Mouse (Mus musculus) heart, adult 8-10 months (tissue): ENCODE results near the gene Tmem132d. TPM values are rescaled to one million over a fixed set of nuclear protein-coding genes. Genes with fewer than 3 reads are reported as not detected.
"Not testable (repeated sequence)": the region's sequence is repeated elsewhere in the genome, so short reads cannot be mapped to it uniquely, and the experiment has no call there.

Experiments used
- DNase-seq: peaks from one replicate; pipeline ENCODE4 v3.0.0; 2022; ENCODE audit warnings: low spot score
- total RNA-seq, 4 experiments: library from RNA; stranded (reverse); gene quantifications; 2 replicates each; pipeline ENCODE4 v1.2.4; 2022

Tmem132d gene
- total RNA-seq, 4 experiments from 2014 or later, result not detected

DNA sequence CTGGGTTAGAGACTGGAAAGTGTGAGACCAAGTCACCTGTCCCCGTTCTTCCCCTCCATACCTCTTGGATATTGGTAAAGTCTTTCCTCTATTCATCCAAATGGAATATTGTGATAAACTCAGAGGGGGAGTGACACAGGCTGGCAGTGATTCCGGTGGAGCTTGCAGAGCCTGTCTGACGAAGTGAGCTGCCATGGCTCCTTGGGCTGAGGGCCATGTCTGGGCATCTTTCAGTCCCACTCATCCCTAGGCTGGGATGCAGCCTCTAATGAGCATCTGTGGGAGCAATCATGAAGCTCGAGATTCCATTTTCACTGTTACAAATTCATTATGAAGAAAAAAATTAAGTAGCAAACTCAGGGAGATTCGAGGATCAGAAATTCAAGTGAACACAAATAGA, 332.5 kb downstream of the Tmem132d start:
- no peak for DNase-seq

DNA sequence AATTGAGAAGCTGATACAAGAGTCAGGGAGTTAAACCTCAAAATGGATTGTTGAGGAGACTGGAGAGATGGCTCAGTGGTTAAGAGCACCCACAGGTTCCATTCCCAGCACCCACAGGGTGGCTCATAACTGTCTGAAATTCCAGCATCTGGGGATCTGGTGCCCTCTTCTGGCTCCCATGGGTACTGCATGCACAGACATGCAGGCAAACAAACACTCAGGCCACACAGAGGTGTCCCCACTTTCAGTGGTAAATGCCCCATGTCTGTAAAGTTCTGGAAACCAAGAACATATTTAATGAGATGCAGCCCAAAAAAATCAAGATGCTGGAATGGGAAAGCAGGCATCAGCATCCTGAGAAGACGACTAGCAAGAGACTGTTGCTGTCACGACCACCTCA, 333.4 kb downstream of the Tmem132d start:
- DNase-seq, result no peak

DNA sequence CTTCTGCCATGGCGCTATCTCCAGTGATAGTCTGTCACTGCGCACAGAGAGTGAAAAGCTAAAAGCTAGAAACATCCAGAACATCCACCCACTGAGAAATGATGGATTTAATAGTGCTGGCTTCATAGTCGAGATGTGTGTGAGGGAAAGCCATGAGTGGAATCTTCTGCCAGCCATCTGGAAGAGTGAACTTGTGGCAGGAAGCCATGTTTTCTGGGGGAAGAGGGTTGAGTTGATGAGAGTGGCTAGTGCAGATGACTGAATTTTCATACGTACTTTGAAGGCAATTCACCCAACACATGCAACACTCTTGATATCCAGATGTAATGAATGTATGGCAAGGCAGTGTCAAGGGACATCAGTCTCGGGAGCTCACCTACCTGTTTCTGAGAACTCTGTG, 342.3 kb downstream of the Tmem132d start:
- no peak for DNase-seq

DNA sequence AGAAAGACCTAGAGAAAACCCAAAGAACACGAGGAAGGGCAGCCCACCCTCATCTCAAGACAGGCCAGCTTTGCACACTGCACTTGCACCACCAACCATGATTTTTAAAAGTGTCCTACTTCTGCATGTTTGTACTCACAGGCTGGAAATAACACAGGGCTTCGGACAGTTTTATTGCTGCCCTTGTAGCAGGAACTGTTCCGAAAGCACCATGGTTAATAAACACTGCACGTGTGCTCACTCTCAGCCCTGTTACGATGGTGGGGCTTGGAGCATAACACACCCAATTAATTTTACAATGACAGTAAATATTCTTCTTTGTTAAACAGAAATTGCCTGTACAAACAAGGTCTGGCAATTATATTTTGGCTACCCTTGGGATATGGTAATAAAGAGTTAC, 357.4 kb downstream of the Tmem132d start:
- DNase-seq, result no peak

DNA sequence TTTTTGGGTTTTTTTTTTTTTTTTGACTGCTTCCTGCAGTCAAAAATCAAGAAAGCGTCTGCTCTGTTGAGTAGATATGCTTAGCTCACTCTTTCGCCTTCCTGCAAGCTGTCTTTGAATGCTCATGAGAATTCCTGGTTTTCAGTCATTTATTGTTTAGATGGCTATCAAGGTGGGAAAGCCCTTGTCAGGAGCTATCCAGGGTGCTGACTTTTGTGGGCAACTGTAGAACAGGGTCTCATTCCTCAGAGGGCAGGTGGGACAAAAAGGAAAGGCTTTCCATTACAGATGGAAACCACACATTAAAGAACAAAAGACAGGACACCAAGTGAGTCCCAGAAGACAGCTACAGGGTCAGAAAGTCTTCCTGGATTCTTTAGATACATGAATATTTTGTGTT, 360.3 kb downstream of the Tmem132d start:
- no peak for DNase-seq

DNA sequence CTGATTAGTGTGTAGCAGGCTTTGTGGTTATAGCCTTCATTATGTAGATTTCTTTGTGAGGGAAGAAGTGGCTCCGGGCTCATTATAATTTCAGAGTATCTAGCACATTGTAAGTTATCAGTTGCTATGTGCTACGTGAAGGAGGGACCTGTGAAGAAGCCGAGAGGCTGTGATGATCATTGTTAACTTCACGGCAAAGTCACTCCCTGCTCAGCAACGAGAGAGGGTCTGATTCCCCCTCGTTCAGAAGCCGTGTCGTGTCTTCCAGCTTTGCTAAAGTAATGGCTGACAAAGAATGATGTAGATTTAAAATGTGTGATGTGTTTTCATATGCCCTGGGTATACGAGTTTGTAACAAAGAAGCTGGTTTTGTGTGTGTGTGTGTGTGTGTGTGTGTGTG, 391.1 kb downstream of the Tmem132d start:
- DNase-seq, result no peak

DNA sequence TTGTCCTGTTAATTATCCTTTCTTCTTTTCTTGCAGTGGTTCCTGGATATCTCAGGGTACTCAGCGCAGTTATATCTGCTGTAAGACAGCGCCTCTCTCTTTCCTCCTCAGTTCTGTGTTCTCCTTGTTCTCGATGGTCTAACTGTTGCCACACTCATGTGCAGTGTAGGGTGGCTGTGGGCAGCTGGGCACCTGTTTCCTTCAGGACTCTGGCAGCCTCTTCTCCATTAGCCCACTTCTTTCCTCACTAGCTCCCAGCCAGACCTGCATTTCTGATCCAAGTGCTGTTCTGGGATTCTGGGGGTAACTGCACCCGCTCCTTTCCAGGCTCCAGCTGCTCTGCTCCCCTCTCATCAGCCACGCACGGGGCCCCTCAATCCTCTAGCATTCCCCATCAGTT, 392.8 kb downstream of the Tmem132d start:
- DNase-seq, result no peak

DNA sequence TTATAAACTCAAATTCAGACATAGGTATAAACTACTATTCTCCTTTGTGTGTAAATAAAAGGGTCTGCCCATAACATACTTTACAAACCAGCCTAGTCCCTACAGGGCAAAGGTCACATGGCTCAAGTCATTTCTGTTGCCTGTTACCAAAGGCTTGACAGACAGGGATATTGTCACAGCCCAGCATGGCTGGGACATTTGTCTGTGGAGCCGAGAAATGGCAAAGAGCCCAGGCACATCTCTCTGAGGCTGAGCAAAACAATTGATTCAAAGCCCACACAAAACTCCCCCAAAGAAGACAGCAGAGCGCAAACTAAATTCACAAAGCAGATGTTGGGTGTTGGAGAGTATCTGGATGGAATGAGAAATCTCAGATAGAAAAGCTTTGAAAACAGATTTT, 405.8 kb downstream of the Tmem132d start:
- DNase-seq, result no peak

DNA sequence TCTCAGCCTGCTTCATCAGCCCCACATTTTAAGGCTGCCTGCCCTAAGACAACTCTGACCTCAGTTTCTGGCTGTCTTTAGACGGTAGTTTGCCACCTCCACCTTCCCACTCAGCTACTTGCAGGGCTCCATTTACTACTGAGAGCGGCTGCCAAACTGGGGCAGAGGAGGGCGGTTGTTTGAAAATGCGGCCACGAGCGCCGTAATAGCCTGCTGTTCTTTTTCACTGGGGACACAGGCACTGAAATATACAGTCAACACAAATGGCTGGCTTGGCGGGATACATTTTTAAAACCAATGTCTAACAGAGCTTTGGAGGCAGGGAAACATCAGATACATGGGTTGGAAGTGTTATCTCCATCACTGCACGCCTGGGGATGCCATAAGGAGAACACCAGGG, 428.2 kb downstream of the Tmem132d start:
- no peak for DNase-seq

DNA sequence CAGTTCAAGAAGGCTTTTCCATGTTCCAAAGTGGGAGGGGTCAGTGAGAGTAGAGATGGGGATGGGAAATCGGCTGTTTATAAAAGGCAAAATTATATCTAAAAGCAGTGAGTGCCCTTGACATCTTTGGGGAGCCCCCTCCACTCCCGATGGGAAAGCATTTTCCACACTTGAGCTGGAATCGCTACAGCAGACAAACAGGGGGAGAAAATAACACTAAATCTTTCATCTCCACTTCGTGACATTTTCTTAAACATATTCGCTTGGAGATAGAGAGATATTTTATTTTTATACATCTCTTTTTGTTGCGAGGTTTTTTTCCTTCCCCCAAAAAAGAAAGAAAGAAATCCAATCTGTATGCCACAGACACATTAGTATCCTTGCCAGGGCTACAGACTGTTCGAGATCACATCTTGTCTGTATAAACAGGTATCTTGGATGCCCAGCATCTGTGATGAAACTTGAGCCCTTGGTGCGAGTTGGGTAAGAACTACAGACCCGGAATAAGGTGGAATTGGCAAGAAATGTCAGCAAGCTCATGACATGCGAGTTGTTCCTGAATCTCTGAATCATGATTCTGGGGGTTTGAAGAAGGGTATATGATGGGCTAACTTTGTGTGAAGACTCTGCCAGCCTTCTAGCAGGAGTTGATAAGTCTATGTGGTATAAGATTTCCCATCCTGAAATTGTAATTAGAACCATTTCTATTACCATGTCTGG, 436.2 kb downstream of the Tmem132d start:
- DNase-seq, result no peak

DNA sequence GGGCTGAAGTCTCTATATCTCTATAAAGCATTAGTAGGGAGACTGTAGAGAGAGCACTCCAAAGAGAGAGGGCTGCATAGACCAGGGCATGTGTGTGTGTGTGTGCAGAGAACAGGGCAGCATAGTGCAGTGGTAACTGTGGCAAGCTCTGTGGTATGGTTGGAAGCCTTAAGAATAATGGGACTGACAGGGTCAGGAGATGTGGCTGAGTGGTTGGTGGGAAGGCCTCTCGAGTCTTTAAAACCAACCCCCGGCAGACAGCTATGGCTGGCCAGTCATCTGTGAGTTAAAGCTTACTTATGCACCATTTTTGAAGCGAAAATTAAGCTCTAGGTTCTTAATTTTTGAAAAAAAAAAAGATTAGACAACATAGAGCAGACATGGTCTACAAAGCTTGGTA, 439.4 kb downstream of the Tmem132d start:
- DNase-seq, result no peak

DNA sequence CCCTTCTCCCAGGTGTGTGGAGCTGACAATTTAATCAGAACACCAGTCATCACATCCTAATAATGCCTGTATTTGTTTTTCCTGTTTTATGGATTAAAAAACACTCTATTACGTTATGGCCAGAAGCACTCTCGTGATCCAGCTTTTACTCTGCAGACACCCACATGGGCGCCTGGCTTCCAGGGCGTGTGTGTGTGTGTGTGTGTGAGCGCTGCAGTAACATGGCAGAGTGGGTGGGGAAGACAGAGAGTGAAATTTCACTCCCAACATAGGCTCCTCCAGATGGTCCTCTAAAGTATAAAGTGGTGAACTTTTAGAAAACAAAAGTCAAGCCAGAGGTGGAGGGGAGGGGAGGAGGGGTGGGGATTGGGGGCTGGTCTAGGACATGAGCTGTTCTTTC, 442.1 kb downstream of the Tmem132d start:
- DNase-seq, result no peak

DNA sequence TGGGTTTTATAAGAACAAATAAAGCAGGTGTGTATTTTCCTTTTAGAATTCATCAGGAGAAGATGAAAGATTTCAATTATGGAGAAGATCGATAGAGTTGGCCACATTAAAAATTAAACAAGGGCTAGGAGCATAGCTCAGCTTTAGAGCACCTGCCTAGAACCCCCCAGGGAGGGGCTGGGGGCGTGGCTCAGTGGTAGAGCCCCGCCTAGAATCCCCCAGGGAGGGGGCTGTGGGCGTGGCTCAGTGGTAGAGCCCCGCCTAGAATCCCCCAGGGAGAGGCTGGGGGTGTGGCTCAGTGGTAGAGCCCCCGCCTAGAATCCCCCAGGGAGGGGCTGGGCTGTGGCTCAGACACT, 452.9 kb downstream of the Tmem132d start:
- DNase-seq, result not testable (repeated sequence)

DNA sequence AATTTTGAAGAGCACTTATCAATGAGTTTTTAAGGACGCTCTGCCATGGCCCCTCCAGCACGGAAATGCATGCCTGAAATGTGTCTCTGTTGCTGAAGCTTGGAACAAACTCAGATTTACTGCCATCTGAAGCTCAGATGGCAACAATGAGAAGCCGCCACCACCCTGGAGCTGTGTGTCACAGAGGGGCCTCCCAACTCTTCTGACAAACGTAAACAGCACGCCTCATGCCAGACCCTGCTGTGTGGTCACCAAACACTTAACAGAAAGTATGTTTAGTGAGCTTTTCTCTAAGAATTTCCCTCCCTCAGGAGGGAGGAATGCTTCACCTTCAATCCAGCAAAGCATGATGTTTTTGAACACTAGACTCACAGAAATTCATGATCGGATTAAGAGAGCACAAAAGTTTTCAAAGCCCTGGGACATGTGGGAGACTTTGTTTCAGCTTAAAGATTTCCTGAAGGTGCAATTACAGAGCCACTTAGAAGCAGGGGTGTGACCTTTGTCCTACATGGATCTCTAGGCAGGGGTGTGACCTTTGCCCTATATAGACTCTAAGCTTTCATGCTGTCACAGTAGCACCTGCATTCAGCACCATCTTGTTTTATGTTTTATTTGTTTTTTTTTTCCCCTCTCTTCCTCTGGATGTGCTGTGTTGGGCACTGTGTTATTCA, 453.4 kb downstream of the Tmem132d start:
- DNase-seq, result no peak

DNA sequence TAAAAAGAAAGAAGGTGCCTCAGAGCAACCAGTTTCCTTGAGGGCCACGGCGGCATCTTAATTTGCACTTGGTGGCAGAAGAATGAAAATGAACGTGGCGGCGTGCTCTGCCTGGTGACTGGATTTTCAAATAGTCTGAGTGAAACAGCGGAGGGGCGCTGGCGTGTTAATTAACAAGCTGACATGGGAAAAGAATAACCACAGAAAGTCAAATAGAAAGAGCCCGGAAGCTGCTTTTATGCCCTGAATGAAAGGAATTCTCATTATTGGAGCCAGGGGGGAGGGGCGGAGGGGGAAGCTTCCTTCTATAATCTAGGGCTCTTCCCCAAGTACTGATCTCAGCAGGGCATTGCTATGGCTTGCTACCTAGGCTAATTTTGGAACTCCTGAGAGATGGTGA, 456.2 kb downstream of the Tmem132d start:
- no peak for DNase-seq

DNA sequence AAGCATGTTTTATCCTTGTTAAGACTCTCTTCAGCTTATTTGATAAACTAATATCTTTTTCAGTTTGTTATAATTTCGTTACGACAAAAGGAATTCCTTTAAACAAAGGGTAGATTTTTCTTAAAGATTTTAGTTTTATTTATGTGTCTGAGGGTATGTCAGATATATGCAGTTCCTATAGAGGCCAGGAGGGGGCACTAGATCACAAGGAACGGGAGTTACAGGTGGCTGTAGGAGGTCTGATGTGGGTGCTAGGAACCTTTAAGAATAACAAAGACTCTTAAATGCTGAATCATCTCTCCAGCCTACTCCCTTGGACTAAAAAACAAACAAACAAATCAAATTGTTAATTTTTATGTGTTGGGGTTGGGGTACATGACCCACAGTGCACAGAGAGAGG, 467.2 kb downstream of the Tmem132d start:
- no peak for DNase-seq

DNA sequence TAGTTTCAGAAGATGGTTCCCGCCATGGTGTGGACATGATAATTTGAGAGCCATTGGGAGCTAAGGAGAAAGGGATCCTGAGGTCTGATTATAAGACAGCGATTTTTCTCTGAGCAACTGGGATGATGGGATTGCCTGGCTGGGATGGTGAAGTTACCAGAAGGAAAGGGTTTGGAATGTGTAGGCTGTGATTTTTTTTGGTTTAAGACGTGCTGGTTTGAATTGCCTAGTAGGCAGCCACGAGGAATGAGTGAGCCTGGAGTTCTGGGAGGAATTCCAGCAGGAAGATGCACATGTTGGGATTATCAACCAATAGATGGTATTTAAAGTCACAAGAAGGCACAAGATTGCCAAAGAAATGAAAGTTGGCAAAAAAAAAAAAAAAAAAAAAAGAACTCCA, 470.2 kb downstream of the Tmem132d start:
- DNase-seq, result no peak

DNA sequence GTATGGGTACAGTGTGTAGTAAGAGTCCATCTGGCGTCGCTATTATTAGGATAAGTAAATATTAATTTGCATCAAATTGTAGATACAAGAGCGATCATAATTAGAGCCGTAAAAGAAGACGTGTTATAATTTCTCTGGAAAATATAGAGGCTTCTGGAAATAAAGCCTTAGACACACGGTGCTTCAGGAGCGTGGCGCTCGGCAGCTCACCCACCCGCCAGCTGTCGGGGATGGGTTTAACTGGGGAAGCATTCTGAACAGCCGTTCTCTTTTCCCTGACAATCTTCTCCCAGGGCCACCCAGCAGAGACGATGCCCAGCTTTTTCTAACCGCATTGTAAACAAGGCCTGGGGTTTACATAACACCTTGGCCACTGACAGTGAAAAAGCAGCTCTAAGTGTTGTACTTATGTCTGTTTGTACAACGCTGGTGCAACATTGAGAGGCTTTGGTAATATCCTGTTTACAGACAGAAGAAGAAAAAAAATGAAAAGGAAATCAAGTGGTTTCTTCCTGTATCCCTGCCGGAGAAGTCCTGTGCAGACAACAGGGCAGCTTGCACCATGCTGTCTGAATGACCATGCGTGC, 476.3 kb downstream of the Tmem132d start:
- DNase-seq, result no peak

DNA sequence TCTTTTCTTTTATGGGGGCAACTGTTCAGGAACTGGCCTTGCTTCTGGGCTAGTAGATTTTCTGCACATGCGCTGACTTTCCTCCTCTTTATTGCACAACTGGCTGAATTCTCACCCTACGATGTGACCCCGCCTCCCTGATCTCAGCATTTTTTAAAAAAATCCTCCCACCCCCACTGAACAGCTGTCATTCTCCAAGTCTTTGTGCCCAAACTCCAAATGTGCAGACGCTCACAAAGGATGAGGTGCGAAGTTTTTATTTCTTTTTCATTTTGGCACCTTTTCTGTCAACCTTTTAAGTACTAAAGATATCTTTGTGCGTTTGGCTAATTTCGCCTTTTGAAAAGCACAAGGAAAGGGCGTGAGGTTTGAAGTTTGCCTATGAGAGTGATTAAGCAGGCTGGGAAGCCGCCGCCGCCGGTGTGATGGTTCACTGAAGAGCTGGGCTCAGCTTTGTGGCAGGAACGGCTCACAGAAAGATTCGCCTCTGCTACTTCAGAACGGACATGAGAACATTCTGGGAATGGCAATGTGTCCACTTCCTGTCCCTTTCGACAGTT, 478.6 kb downstream of the Tmem132d start:
- no peak for DNase-seq

DNA sequence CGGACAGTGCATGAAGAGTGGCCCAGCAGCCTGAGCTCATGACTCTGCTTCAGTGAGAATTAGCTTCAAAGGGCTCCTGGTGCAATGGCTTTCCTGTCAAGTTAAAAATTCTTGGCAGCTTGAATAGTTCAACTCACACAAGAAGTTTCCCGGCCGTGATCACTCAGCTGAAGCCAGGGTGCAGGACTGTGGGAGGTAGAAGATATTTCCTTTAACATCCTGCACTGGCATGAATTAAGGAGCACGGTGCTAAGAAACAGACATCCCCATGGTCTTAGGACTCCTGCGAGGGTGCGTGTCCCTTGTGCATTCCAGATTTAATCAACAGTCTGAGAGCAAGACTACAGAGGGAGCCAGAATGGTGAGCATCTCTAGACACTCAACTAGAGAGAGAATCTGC, 480.1 kb downstream of the Tmem132d start:
- no peak for DNase-seq

DNA sequence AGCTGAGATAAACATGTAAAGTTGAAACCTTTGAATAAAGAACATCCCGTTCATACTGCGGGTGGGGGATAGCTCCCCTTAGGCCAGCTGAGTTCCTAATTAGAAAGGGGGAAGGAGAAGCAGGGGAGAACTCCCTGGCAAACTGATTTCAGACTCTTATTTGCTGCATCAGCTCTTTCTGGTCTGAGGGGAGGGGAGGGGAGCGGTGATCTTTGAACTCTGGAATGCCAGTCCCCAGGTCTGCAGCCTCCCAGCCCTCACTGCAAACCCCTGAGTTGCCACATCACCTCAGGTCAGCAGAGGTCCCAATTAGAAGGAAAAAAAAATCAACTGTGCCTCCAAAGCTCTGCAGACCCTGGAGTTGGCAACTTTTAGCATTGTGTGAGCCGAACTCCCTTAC, 482.3 kb downstream of the Tmem132d start:
- DNase-seq, result no peak

DNA sequence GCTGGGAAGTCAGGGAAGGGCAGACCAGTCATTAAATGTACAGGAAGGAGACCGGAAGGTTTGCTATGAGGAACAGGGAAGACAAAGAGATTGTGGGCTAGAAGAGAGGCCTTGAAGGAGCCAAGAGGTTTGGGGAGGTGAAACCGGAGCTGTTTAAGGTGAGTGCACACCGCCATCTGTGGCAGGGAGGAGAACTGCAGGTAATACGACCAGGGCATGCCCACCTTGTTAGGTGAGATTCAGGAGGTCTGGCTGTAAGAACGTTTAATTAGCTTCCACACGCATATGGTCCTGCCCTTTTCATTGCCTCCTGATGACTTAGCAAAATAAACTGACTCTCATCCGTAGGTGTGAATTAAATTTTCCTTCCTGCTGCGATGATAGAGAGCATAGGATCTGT, 485.6 kb downstream of the Tmem132d start:
- no peak for DNase-seq

DNA sequence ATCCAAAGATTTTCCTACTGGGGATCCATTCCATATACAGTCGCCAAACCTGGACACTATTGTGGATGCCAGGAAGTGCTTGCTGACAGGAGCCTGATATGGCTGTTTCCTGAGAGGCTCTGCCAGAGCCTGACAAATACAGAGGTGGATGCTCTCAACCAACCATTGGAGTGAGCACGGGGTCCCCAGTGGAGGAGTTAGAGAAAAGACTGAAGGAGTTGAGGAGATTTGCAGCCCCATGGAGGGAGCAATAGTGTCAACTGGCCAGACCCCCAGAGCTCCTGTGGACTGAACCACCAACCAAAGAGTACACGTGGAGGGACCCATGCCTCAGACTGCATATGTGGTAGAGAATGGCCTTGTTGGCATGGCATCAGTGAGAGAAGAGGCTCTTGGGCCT, 490.7 kb downstream of the Tmem132d start:
- not testable (repeated sequence) for DNase-seq
